Mouse (Mus musculus) 416B (cell line): ENCODE results near the gene Pgpep1l.
"Not testable (repeated sequence)": the region's sequence is repeated elsewhere in the genome, so short reads cannot be mapped to it uniquely, and the experiment has no call there.

Experiments used
- DNase-seq: peaks from one replicate; pipeline ENCODE4 v3.0.0; 2011; ENCODE audit warnings: low read depth

Pgpep1l gene

GRCm38 (mm10) chr7:68282304-68283132 is 18.5 kb upstream of the Pgpep1l start:
- peak; percentile 85 for DNase-seq

DNA sequence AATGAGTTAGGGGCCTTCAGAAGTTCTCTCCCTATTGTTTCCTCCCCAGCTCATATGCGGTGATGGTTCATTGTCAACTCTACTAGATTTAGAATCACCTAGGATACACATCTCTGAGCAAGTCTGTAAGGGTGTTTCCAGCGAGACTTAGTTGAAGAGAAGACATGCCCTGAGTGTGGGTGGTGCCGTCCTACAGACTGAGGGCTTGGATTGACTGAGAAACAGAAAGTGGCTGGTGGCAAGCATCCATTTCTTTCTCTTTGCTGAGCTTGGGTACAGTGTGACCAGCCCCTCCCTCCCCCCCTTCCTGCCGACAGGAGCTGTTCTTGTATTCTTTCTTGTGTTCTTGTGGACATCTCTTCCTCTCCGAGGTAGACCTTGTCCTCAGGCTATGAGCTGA is 17.3 kb upstream of the Pgpep1l start:
- DNase-seq = no peak

- no peak for DNase-seq
Observed at GRCm38 (mm10) chr7:68280352-68280869, 16.4 kb upstream of the Pgpep1l start.

DNA sequence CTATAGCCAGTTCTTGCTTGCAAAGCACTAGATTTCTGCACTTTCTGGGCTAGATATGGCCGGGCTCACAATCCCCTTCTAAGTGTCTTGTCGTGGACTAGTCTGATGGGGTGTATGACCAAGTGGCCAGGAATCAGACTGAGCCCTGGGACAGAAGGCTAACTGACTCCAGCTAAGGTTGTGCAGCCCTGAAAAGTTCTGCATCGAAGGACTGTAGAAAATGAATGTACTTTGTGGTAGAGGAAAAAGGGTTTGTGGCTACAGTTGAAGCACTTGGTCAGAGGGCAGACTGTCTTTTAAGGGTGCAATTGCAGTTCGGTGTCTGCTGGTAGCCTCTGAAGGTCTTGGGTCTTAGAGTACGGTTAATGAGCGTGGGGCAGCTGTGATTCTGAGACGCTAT is 15.4 kb upstream of the Pgpep1l start:
- no peak for DNase-seq

GRCm38 (mm10) chr7:68278908-68279307 is 14.9 kb upstream of the Pgpep1l start:
- DNase-seq = no peak

- no peak for DNase-seq
Observed at GRCm38 (mm10) chr7:68278385-68278784, 14.4 kb upstream of the Pgpep1l start.

DNA sequence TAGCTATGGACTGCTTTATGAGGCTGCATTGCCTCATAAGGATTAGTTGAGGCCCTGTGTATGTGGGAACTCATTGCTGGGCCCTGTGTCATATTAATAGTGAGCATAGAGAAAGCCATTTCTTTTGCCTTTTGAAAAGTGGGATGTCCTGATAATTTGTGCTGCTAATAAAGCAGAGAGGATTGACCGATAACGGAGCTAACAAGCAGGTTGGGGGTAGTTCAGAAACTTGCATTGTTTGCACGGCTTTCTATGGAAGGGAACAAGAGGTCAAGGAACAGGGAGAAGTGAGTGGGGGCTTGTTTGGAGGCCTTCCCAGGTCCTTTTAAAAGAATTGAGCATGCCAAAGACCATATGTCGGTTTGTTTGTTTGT is 13.9 kb upstream of the Pgpep1l start:
- no peak for DNase-seq

DNA sequence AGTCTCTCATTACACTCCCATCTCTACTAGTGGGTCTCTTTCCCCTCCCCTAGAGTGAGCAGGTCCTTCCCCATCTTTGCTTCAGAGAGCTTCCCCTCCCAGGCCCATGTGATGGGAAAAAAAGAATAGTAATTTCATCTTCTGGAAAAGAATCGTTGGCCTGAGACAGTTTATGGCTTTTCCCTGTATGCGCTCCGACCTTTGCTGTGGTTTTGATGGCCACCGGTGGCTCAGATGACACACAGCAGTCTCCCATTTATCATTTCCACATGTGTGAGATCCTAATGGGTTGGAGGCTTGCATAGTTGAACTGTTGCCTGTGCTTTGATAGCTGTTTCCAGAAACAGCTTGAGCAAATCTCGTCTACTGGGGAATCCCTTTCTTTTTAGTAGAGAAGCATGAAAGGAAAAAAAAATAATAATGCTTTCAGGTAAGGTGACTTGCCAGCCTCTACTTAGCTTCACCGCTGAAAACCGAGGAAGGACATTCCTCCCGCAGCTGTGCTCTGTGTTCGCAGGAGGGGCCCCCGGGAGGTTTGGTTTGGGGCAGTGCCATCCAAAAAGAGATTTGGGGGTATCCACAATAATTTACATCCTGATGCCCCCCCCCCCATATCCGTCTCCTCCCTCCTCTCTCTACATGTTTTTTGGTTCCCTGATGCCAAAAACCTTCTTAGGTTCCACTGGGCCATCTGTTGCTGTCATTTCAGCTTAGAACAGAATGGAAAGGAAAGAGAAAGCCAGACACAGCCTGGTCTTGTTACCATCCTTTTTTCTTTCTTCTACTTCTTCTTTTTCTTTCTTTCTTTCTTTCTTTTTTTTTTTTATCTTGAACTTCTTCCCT is 13.2 kb upstream of the Pgpep1l start:
- no peak for DNase-seq

DNA sequence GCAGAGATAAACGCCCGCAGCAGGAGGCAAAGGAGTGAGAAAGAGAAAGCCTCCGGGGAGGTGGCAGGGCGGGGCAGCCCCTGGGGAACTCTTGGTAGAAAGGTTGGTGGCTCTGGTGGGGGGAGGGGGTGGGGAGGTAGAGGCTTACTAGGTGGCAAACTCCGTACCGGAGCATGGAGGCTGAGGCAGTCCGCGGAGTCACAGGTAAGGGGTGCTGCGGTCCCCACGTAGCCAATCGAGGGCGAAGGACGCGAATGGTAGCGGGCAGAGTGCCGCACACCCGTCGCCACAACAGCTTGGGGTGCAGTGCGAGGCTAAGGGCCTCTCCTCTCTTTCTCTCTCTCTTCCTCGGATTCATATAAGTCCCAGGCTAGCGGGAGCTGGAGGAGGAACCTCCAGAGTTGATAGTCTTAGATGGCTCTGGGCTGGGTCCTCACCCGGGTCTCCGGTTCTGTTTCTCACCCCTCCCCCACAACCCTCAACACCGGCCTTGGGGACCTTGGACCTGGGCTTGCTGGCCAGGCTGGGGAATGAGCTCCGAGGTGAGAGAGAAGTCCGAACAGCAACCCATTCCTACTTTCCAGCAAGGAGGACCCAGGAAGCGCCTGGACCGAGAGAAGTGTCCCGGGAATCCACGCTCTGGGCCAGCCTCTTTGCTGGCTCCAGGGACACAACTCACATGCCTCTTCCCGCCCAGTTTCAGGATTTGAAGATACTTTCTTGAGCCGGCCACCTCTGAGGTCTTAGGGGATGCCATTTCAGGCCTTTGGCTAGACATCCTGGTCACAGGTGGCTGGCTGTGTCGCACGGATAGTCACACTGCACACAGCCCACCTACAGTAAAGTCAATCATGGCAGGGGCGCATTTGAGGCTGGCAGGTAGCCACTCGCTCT is 12.1 kb upstream of the Pgpep1l start:
- DNase-seq = no peak

- DNase-seq = not testable (repeated sequence)
Observed at GRCm38 (mm10) chr7:68275445-68275837, 11.4 kb upstream of the Pgpep1l start.

DNA sequence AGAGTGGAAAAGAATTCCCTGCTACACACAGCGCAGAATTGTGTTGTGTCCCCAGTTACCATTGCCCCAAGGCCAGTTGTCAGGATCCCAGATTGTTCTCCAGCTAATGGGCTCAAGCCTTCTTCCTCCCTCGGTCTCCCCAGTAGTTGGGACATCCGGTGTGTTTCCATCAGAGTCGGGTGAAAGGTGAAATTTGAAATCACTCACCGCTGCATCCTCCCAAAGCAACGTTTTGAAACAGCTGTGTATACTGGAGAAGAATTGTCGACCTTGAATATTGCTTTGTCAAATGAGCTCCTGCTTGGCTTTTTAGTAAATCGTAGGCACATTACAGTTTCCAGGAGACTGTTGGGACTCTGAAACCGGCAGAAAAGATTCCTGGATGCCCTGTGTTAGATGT is 10.9 kb upstream of the Pgpep1l start:
- no peak for DNase-seq

- no peak for DNase-seq
Observed at GRCm38 (mm10) chr7:68274218-68274617, 10.2 kb upstream of the Pgpep1l start.

DNA sequence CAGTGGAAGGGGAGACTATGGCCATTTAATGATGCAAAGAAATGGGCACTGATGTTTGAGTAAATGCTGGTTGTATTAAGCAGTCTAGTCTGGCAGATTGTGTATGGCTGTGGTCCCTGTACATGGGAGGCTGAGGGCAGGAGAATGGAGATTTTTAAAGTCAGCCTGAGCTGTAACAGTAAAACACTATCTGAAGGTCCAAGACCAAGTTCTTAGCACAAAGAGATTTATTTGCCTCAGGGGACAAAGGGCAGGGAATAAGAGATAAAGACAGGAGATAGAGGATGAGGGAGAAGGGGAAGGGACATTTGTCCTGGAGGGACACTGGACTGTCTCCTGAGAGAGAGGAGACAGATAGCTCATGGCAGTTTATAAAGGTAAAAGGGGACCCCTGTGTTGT is 9.5 kb upstream of the Pgpep1l start, which contains the start of gene Fam169b:
Gene Fam169b (plus strand): TSS at position 325 of the 400 bp plus-strand sequence.
- no peak for DNase-seq

GRCm38 (mm10) chr7:68272607-68273006 is 8.6 kb upstream of the Pgpep1l start:
- no peak for DNase-seq

GRCm38 (mm10) chr7:68271816-68272215 is 7.8 kb upstream of the Pgpep1l start:
- DNase-seq = no peak

DNA sequence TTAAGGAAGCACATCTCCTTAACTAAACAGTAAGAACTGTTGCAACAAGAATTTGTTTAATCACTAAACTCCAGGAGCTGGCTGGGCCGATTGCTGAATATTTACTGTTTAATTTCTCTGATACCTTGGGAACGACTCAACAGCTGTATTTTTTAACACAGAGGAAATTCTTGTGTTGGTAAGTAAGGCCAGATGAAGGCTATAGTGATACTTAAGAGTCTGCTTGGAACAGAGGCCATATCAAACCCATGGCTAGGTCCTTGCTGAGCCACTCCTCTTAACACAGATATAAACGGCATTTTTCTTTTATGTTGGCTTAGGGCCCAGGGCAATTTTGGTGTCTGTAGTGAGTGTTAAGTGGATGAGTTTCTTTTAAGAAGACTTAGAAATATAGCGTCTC is 6.5 kb upstream of the Pgpep1l start:
- DNase-seq = no peak

- no peak for DNase-seq
Observed at GRCm38 (mm10) chr7:68266691-68267090, 2.7 kb upstream of the Pgpep1l start.

- DNase-seq = no peak
Observed at GRCm38 (mm10) chr7:68265391-68265790, 1.4 kb upstream of the Pgpep1l start.

- no peak for DNase-seq
Observed at GRCm38 (mm10) chr7:68264531-68264930, 498 bp upstream of the Pgpep1l start.

GRCm38 (mm10) chr7:68263346-68264027 is 546 bp downstream of the Pgpep1l start:
- DNase-seq = no peak

DNA sequence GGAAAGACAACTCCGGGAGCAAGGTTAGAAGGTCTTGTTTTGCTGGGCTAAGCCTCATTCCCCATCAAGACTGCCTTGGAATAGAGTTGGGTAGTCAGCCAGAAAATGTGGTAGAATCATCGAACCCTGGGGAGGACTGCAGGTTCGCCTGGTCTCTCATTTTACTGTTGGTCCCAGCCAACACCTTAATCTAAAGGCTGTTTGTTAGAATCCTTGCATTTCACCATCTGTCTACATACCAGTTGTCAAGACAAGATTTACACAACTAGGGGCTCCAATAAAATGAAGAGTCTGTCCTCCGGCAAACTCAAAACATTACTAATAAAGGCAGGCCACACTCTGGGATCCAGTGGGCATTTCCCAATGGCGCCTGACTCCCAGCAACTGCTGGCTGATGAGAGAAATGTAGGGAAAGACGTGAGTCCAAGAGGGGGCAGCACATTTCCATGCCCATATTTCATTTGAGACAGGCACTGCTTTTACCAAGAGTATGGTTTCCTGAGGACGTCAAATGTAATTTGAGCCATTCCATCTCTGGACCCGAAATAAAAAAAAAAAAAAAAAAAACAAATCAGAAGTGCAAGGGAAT is 1.3 kb downstream of the Pgpep1l start:
- DNase-seq = peak; percentile 37
